Mouse (Mus musculus) limb, embryonic 11.5 days (tissue): ENCODE data around the gene Usp6nl. TPM values are rescaled to one million over a fixed set of nuclear protein-coding genes. Genes with fewer than 3 reads are reported as not detected.
A peak's percentile ranks its signal among the peaks of the same experiment; 100 is the strongest.

ENCODE experiments used
- ATAC-seq: fragments of 200-750 bp; cut with Nextera tagmentation; 2 replicates; pipeline ENCODE4 v1.8.0; 2017; ENCODE audit warnings: low read depth; ENCODE audit not compliant: insufficient number of reproducible peaks, low FRiP score, low TSS enrichment
- DNase-seq: peaks from one replicate; pipeline ENCODE4 v3.0.0-alpha.2; 2015; ENCODE audit warnings: low spot score
- H3K27ac ChIP-seq: fragments of 300-500 bp; sonication (generic); replicated peaks from 2 replicates; pipeline ENCODE4 v1.5.1; 2014; ENCODE audit warnings: low read depth, mild to moderate bottlenecking, low read length
- H3K27me3 ChIP-seq: fragments of 300-500 bp; sonication (generic); 2 replicates; pipeline ENCODE4 v1.6.1; 2014; ENCODE audit warnings: mild to moderate bottlenecking, low read length, mixed read lengths; ENCODE audit not compliant: control insufficient read depth, insufficient read depth
- H3K36me3 ChIP-seq: fragments of 300-500 bp; sonication (generic); 2 replicates; pipeline ENCODE4 v1.6.1; 2014; ENCODE audit warnings: mild to moderate bottlenecking, low read length, moderate library complexity, mixed read lengths; ENCODE audit not compliant: control insufficient read depth, insufficient read depth
- H3K4me1 ChIP-seq: fragments of 300-500 bp; sonication (generic); 2 replicates; pipeline ENCODE4 v1.6.1; 2014; ENCODE audit warnings: low read length, mixed read lengths; ENCODE audit not compliant: control insufficient read depth, insufficient read depth
- H3K4me2 ChIP-seq: fragments of 300-500 bp; sonication (generic); 2 replicates; pipeline ENCODE4 v1.6.1; 2014; ENCODE audit warnings: low read depth, mild to moderate bottlenecking, moderate library complexity; ENCODE audit not compliant: severe bottlenecking
- H3K4me3 ChIP-seq: fragments of 300-500 bp; sonication (generic); 2 replicates; pipeline ENCODE4 v1.5.1; 2014; ENCODE audit warnings: low read depth, low read length
- H3K9ac ChIP-seq: fragments of 300-500 bp; sonication (generic); 2 replicates; pipeline ENCODE4 v1.6.1; 2014; ENCODE audit warnings: mild to moderate bottlenecking, low read length
- H3K9me3 ChIP-seq: fragments of 300-500 bp; sonication (generic); 2 replicates; pipeline ENCODE4 v1.6.1; 2016; ENCODE audit warnings: low read length; ENCODE audit not compliant: control insufficient read depth
- WGBS: fragments of 180-500 bp; shearing (Covaris S2); extraction: QIAGEN DNeasy Blood & Tissue Kit; methylation state at CpG from one replicate; pipeline ENCODE4 v1.1.7; 2014; 5-methylcytosine and 5-hydroxymethylcytosine counted together
- polyA plus RNA-seq: library from polyadenylated mRNA; unstranded; fragments of >200 nt; fragmentation: Nextera tagmentation; extraction: Ambion mirVana; gene quantifications from 2 replicates; pipeline ENCODE4 v1.2.1, GENCODE M21; 2014

Usp6nl gene
- polyA plus RNA-seq, 1 experiment from 2014 or later, result 15.6 TPM

GRCm38 (mm10) chr2:6350931-6351695 is 28.6 kb downstream of the Usp6nl start:
- DNase-seq (no peak), ATAC-seq (no peak)
- WGBS, result 67% methylated on average over 7 of the region's 7 CpGs
- no peak overlapping the region for H3K4me2 ChIP-seq
- no peaks in the 10 kb centered on the region for H3K27me3 ChIP-seq
- no peaks in the 10 kb centered on the region for H3K36me3 ChIP-seq
- H3K4me3 ChIP-seq, result no peak overlapping the region
- peaks cover 9% of the 10 kb centered on the region for H3K4me1 ChIP-seq
- no peaks in the 10 kb centered on the region for H3K9me3 ChIP-seq
- H3K9ac ChIP-seq, result no peak overlapping the region
- H3K27ac ChIP-seq, result no peak overlapping the region

- Histone ChIP-seq H3K9ac (no peak overlapping the region), H3K9me3 (no peaks in the 10 kb centered on the region), H3K4me3 (no peak overlapping the region)
Observed at GRCm38 (mm10) chr2:6352541-6352971, 30.1 kb downstream of the Usp6nl start.

GRCm38 (mm10) chr2:6353060-6353459 is 30.6 kb downstream of the Usp6nl start:
- Histone ChIP-seq H3K4me2 (no peak overlapping the region), H3K4me1 (peaks cover 9% of the 10 kb centered on the region), H3K9me3 (no peaks in the 10 kb centered on the region), H3K9ac (no peak overlapping the region), H3K36me3 (no peaks in the 10 kb centered on the region), H3K4me3 (no peak overlapping the region), H3K27me3 (no peaks in the 10 kb centered on the region), H3K27ac (no peak overlapping the region)
- DNase-seq (no peak), ATAC-seq (no peak)
- WGBS, result 51% methylated on average over 4 of the region's 4 CpGs

More at GRCm38 (mm10) chr2:6352541-6352971, 30.1 kb downstream of the Usp6nl start:
- peak; percentile 52 for DNase-seq
- no peak for ATAC-seq
- Histone ChIP-seq H3K4me1 (peaks cover 9% of the 10 kb centered on the region), H3K27ac (0 out of 2 replicates have a peak overlapping the region, but pooled peaks have one; percentile 18), H3K4me2 (peak overlapping the region; percentile 16; the same call in 1 of the 2 replicates), H3K36me3 (no peaks in the 10 kb centered on the region), H3K27me3 (no peaks in the 10 kb centered on the region)
- 20% methylated on average over 14 of the region's 14 CpGs for WGBS

DNA sequence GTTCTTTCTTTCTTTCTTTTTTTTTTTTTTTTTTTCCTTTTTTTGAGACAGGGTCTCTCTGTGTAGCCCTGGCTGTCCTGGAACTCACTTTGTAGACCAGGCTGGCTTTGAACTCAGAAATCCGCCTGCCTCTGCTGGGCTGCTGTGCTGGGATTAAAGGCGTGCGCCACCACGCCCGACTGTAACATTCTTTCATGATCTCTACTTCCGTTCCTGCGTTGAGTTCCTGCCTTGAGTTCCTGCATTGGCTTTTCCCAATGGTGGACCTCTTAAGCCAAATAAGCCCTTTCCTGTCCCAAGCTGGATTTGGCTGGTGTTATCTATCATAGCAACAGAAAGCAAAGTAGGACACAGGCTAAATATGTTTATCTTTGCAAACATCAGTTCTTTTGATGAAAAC is 34.8 kb downstream of the Usp6nl start:
- Histone ChIP-seq H3K27me3 (no peaks in the 10 kb centered on the region), H3K27ac (no peak overlapping the region), H3K9me3 (no peaks in the 10 kb centered on the region), H3K4me2 (no peak overlapping the region), H3K4me3 (no peak overlapping the region), H3K36me3 (no peaks in the 10 kb centered on the region), H3K9ac (no peak overlapping the region), H3K4me1 (peaks cover 8% of the 10 kb centered on the region)
- ATAC-seq (no peak), DNase-seq (no peak)
- 96% methylated on average over 7 of the region's 7 CpGs for WGBS

GRCm38 (mm10) chr2:6359645-6360044 is 37.2 kb downstream of the Usp6nl start:
- H3K4me3 ChIP-seq, result no peak overlapping the region
- no peak overlapping the region for H3K4me2 ChIP-seq
- DNase-seq, result no peak
- no peak for ATAC-seq
- H3K27me3 ChIP-seq, result no peaks in the 10 kb centered on the region
- H3K9ac ChIP-seq, result no peak overlapping the region
- H3K4me1 ChIP-seq, result peaks cover 10% of the 10 kb centered on the region; the same call in 1 of the 2 replicates
- no peak overlapping the region for H3K27ac ChIP-seq
- H3K36me3 ChIP-seq, result no peaks in the 10 kb centered on the region
- 67% methylated on average over 9 of the region's 9 CpGs for WGBS
- H3K9me3 ChIP-seq, result no peaks in the 10 kb centered on the region

- Histone ChIP-seq H3K36me3 (no peaks in the 10 kb centered on the region), H3K27me3 (no peaks in the 10 kb centered on the region), H3K4me1 (peaks cover 10% of the 10 kb centered on the region; the same call in 1 of the 2 replicates), H3K27ac (no peak overlapping the region), H3K9ac (no peak overlapping the region), H3K9me3 (no peaks in the 10 kb centered on the region), H3K4me3 (no peak overlapping the region), H3K4me2 (no peak overlapping the region)
- DNase-seq (no peak), ATAC-seq (0 out of 2 replicates have a peak, but pooled peaks have one; percentile 47)
- 56% methylated on average over 13 of the region's 13 CpGs for WGBS
Observed at GRCm38 (mm10) chr2:6363126-6363525, 40.7 kb downstream of the Usp6nl start.

GRCm38 (mm10) chr2:6363922-6364321 is 41.5 kb downstream of the Usp6nl start:
- WGBS, result 92% methylated on average over 7 of the region's 7 CpGs
- no peaks in the 10 kb centered on the region for H3K9me3 ChIP-seq
- H3K4me1 ChIP-seq, result peaks cover 10% of the 10 kb centered on the region; the same call in 1 of the 2 replicates
- no peak overlapping the region for H3K4me3 ChIP-seq
- H3K4me2 ChIP-seq, result no peak overlapping the region
- no peak overlapping the region for H3K27ac ChIP-seq
- no peaks in the 10 kb centered on the region for H3K27me3 ChIP-seq
- no peak overlapping the region for H3K9ac ChIP-seq
- DNase-seq (no peak), ATAC-seq (no peak)
- H3K36me3 ChIP-seq, result no peaks in the 10 kb centered on the region

DNA sequence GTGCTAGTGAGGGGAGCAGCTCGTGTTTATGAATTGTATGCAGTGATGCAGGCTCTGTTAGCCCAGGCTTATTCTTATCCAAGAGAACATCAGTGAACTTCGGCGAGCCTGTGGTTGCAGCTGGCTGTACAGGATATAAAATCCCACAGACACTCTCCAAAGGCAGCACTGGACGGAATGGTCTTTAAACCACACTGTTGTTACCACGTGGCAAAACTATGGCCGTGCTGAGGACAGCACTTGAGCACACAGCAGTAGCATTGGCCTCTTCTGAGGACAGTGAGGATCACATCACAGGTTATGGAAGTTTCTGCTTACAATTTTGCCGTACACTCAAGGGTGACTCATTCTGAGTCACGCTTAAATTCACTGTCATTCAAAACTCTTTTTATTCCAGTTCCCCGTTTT is 44.1 kb downstream of the Usp6nl start:
- no peaks in the 10 kb centered on the region for H3K9me3 ChIP-seq
- H3K4me3 ChIP-seq, result no peak overlapping the region
- no peaks in the 10 kb centered on the region for H3K36me3 ChIP-seq
- H3K4me2 ChIP-seq, result no peak overlapping the region
- no peak for ATAC-seq
- H3K27me3 ChIP-seq, result no peaks in the 10 kb centered on the region
- no peak overlapping the region for H3K9ac ChIP-seq
- no peak for DNase-seq
- H3K27ac ChIP-seq, result no peak overlapping the region
- peaks cover 10% of the 10 kb centered on the region; the same call in 1 of the 2 replicates for H3K4me1 ChIP-seq
- WGBS, result 86% methylated on average over 9 of the region's 9 CpGs
